Mouse (Mus musculus) liver, embryonic 14 days (tissue): ENCODE data around the gene Gbp6. TPM values are rescaled to one million over a fixed set of nuclear protein-coding genes. Genes with fewer than 3 reads are reported as not detected.

Experiments used
- polyA plus RNA-seq: library from polyadenylated mRNA; depleted of rRNA; stranded (reverse); fragments of >200 nt; gene quantifications from 2 replicates; pipeline ENCODE4 v1.2.3, GENCODE M21; 2012; rRNA removed

Gbp6 gene
- polyA plus RNA-seq: 1.3 and 1.8 TPM in 2 replicates

DNA sequence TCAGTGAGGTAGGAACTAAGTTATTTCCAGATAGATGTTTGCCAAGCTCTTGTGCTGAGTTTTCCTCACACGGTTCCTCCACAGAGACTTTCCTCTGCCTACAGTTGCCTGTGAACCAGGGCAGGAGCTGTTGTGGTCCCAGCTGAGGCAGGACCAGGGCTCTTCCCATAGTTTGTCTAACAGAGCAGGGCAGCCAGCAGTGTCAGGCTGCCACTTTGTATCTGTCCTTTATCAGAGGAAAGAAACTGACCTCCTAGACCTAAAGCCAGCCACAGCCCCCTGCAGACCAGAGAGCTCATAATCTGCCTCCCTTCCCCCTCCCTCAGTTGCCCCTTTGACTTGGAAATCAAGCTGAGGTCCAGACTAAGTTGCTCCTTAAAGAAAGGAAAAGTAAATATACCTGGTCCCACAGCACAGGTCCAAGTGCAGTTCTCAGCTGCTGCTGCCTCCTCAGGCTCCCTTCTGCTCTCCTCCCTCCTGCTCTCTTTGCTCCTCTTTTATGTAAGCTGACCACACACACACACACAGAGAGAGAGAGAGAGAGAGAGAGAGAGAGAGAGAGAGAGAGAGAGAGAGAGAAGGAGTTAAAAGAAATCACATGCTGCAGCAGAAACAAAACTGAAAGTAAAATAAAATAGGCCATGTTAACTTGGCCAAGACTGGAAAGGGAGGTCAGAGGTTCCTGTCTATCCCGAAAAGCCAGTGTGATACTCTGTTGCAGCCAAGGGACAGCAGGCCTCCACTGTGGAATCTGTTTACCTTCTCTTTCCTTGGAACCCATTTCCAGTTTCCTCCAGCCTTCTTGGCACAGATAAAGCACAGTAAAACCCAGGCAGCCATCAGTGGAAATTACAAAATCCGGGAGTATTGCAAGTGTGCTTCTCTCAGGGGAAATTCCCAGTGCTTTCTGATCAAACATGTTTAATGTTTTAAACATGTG lies at the start of gene Gbp6, which contains the start of gene Gm43302:
Gene Gbp6, minus strand, starts transcription at position 473 of the 940 bp plus-strand sequence.
Gene Gm43302, minus strand, starts transcription at position 470 of the 940 bp plus-strand sequence.

DNA sequence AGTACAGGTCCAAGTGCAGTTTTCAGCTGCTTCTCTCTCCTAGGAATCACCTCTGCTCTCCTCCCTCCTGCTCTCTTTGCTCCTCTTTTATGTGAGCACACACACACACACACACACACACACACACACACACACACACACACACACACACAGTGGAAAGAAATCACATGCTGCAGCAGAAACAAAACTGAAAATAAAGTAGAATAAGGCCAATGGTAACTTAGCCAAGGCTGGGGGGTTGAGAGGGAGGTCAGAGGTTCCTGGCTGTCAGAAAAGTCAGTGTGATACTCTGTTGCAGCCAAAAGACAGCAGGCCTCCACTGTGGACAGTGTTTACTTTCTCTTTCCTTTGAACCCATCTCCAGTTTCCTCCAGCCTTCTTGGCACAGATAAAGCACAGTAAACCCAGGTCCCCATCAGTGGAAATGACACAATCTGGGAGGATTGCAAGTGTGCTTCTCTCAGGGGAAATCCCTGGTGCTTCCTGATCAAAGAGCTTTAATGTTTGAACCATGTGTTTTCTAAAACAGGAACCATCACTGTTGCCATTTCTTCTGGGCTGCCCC lies 53.9 kb downstream of the Gbp6 start, which contains the start of gene Gbp10:
Gene Gbp10, minus strand, starts transcription at position 51 of the 565 bp plus-strand sequence.

Other genes with a start within 250 kb of the Gbp6 start
- gene Gbp9, start 154.2 kb downstream of the Gbp6 start, polyA plus RNA-seq: 0.92 and 1.3 TPM in 2 replicates
- gene Gbp8, start 154.2 kb downstream of the Gbp6 start, polyA plus RNA-seq: 2.0 and 2.4 TPM in 2 replicates
- 0.98 and 1.0 TPM in 2 replicates for gene Gbp4, start 154.1 kb downstream of the Gbp6 start, polyA plus RNA-seq
- gene Gbp10, start 54.2 kb downstream of the Gbp6 start, polyA plus RNA-seq: 0.23 and 0.42 TPM in 2 replicates
- 0.10 and 0.22 TPM in 2 replicates for gene Gm43302, start within 50 bp of the Gbp6 start, polyA plus RNA-seq
- 3.5 and 4.3 TPM in 2 replicates for gene Lrrc8b, start 122.1 kb upstream of the Gbp6 start, polyA plus RNA-seq
- 5.8 and 6.5 TPM in 2 replicates for gene Lrrc8c, start 225.7 kb upstream of the Gbp6 start, polyA plus RNA-seq